Mouse (Mus musculus) adrenal gland, postnatal 25 days (tissue): ENCODE data around the gene Rhot2. TPM values are rescaled to one million over a fixed set of nuclear protein-coding genes. Genes with fewer than 3 reads are reported as not detected.

Experiments
- DNase-seq: peaks from one replicate; pipeline ENCODE4 v3.0.0; 2021; ENCODE audit warnings: mixed read lengths
- total RNA-seq: library from RNA; stranded (reverse); gene quantifications from 2 replicates; pipeline ENCODE4 v1.2.3, GENCODE M21; 2021

Gene Rhot2
- total RNA-seq, 1 experiment from 2014 or later = 124 TPM

GRCm38 (mm10) chr17:25874148-25874720, 29.6 kb upstream of the Rhot2 start:
- no peak for DNase-seq

- no peak for DNase-seq
These were observed 28.9 kb upstream of the Rhot2 start for GRCm38 (mm10) chr17:25873405-25874147.

DNA sequence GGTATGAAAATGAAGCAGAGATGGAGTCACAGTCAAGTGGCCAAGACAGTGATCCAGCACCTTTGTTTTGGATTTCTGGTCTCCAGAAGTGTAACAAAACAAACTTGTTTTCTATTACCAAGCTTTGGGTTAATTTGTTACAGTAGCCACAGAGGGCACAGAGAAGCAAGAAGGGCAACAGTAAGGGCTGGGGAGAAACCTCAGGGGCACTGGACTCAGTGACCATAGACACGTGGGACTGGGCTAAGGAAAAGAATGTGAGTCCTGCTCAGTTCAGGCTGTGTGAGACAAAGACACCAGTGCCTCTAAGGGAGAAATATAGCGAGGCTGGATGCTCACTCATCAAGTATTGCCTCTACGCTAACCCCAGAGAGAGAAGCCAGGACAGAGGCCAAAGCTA, 28.0 kb upstream of the Rhot2 start:
- DNase-seq = no peak

DNA sequence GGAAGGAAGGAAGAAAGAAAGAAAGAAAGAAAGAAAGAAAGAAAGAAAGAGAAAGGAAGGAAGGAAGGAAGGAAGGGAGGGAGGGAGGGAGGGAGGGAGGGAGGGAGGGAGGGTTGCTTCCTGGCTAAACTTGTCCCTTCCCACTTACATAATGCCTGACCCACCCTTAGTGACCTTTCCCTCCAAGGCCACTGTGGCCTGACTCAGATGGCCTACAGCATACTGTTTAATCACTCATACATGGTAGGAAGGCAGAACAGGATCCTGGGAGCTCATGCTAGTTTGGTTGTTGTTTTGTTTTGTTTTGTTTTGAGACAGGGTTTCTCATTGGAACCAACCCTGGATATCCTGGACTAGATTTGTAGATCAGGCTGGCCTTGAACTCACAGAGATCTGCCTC, 26.9 kb upstream of the Rhot2 start:
- DNase-seq = peak; percentile 62

GRCm38 (mm10) chr17:25869954-25870353, 25.3 kb upstream of the Rhot2 start:
- no peak for DNase-seq

DNA sequence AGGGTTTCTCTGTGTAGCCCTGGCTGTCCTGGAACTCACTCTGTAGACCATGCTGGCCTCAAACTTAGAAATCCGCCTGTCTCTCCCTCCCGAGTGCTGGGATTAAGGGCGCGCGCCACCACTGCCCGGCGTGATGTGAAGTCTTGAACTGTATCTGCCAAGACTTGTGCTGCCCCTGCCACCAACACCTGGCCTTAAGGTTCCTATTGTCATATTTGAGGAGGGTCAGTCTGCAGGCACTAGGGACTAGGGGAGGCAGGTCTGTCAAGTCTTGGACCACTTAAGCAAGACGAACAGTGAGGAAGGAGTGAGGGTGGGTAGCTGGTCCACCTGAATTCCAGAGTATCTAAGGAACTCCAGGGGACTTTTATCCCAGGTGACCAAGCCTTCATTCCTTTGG, 24.8 kb upstream of the Rhot2 start:
- no peak for DNase-seq

DNA sequence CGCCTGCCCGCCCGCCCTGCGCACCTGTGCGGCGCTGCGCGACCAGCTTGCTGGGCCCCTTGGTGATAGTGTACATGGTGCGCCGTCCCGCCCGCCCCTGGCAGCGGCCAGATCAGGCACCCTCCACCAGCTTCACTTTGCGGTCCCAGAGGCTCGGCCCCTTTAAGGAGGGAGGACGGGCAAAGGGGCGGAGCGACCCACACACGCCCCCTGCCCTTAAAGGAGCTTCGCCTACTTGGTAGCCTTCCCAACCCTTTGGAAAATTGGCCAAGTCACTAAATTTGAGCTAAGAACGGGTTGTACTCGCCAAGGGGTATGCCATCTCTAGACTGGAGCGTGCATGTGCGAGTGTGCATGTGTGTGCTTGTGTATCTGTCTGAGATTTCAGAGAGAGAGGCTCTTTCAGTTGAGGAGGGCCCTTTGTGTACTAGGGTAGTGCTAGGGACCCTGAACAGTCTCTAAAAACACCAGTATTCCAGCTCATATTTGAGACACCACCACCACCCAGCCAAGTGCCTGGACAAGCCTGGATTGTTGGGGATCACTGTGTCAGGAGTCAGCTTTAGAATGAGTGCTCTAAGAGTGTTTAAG, 24.0 kb upstream of the Rhot2 start, which contains the start of gene Mcrip2:
Gene Mcrip2, minus strand, starts transcription at position 164 of the 591 bp plus-strand sequence.
- DNase-seq = peak; percentile 88

DNA sequence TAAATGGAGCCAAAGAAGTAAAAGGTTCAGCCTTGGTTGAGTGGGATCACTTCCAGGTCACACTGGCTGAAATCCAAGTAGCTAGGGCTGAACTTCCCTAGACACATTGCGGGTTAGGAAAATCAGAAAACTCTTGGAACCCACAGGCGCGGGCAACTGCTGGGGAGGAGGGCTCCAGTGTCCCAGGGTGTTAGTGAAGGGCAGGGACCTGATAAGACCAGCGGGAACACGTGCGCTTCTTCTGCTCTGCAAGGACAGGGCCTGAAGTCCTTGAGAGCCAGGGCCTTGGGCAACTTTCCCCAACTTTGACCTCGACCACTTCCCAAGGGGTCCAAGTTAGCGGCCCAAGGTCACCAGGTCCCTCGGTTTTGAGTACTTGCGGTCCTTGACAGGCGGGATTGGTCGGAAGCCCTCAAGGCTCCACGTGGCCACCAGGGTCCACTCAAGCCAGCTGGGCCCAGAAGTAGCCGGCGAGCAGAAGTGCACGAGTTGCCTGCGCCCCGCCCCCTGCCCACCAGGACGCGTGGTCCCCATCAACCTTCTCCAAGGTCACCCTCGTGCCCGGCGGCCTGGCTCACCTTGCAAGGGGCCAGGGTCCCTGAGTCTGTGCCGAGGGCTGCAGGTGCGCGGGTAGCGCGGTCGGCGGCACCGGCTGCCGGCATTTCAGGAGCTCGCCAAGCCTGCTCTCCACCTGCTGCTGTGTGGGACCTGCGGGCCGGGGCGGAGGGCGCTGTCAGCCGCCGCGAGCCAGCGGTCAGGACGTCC, 23.4 kb upstream of the Rhot2 start:
- DNase-seq = peak; percentile 71

DNA sequence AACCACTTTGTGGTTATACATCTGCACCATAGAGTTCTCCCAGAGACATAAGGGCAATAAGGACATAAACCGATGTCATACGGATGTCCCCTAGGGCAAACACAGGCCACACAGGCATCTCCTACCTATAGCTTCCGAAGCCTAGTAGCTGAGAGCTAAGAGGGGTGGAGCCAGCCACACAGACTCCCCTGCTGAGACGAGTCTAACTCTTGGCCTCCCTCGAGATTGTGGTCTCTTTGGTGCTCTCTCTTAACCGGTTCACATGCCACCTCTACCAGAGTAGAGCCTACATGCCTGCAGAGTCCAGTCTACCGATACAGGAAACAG, 22.8 kb upstream of the Rhot2 start:
- DNase-seq = no peak

- no peak for DNase-seq
These were observed 21.5 kb upstream of the Rhot2 start for GRCm38 (mm10) chr17:25866172-25866571.

DNA sequence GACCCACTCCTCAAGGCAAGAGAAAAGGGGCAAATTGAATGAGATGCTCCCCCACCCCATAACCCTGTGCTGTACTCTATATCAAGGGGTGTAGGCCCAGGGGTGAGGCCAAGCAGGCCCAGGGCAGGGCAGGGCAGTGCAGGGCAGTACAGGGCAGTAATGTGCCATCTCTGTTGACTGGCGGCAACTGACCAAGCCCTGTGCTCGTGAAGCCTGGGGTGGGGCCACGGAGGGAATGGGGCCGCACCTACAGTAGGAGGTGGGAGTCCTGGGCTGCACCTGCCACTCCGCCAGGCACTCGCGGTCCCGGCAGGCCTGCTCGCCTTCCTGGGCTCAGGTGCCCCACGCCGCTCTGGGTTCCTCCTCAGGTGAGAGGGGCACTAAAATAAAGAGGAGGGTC, 20.6 kb upstream of the Rhot2 start:
- no peak for DNase-seq

DNA sequence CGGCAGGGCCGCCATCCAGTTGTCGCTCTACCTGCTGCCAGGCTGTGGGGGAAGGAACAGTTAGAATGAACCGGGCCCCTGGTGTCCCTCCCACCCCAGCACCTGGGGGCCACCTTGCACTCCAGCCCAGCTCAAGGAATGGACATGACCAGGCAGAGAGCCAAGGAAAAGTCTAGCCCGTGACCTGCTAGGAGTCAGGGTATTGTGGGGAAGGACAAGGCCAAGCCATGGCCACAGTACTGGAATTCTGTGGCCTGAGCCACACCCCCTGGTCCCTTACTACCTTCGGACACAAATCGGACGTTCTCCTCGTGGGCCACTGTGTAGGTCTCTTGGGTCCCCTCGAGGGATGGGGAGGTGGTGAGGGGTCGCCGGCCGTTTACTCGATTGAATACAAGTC, 19.7 kb upstream of the Rhot2 start:
- no peak for DNase-seq

DNA sequence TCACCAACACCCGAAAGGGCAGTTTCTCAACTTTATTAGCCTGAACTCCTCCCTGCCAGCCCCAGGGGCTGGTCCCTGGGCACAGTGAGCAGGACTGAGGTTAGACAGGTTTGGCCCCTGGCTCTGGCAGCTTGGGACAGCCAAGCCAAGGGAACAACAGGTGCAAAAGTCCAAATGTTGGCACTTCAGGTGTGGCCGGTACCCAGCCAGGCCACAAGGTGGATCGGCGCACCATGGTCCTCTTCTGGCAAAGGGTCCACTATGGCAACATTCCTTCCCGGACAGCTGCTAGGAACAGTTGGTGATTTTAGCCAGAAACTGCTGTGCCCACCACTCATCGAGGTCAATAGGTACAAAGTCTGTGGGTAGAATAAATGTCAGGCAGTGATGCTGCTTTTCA, 19.0 kb upstream of the Rhot2 start:
- DNase-seq = no peak

GRCm38 (mm10) chr17:25861704-25862612, 17.3 kb upstream of the Rhot2 start:
- DNase-seq = no peak

DNA sequence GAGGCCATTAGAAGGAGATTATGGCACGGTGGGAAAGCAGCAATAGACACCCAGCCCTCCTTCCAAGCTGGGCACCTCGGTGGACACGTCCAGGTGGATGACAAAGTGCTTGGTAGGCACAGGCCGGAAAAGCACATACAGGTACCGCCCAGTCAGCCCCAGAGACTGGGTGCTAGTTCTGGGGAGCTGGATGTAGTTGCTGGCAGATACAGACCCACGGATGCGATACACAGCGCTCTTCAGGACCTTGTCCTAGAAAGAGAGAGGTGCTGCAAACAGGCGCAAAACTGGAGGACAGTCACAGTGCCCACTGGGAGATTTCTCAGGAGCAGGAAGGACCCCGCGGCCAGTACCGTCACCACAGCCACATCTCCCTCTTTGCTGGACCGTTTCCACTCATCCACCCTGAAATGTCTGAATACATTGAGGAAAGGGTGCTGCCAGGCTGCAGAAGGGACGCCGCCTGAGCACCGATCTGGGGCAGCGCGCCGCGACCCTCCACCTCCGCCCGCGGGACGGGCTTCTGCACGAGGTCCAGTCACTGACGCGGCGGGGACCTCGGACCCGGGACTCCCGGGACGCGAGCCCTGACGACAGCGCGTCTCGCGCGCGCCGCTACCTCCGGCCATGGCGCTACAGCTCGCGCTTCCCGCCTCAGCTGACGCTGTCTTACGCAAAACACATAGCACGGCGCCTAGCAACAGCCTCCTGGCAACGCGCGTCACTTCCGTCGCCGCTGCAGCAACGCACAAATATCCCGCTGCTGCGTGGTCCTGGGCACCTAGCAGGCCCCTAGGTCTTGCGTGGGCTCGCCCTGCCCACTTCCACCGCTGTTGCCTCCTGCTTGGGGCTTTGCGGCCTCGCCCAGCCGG, 16.4 kb upstream of the Rhot2 start, which contains the start of gene Wdr90:
Gene Wdr90, minus strand, starts transcription at position 670 of the 872 bp plus-strand sequence.
- peak; percentile 91 for DNase-seq

DNA sequence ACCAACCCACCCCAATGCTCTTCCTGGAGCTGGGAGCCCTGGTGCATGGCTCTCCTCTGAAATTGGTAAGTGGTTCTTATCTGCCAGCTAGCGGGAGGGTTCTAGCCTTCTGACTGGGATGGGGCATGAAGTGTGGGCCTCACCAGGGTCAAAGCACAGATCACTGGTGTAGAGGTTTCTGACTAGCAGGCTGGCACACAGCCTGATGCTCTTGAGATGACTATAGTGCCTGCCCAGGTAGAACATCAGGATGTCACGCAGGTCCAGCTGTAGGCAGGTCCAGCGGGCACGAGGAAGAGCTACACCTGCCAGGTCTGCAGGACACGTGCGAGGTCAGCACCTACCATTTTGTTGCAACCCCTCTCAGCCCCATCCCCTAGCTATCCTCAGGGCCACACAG, 15.6 kb upstream of the Rhot2 start:
- no peak for DNase-seq

GRCm38 (mm10) chr17:25843636-25844395, 835 bp downstream of the Rhot2 start:
- no peak for DNase-seq

DNA sequence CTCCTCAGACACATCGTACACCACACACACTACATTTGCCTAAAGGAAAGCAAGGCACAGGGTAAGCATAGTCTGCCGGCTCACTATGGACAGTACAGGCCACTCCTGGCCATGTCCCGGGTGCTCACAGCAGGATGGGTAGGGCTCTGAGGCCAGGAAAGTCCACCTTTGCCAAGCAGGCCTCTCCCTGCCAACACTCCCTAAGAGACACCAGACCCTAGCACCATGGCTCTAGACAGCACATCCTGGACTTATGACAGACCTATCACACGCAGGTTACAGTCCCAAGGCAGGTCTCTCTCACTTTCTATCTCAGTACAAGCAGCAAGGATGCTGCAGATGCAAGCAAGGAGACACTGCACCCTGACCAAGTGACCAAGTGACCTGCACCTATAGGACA, 1.5 kb downstream of the Rhot2 start:
- DNase-seq = no peak

DNA sequence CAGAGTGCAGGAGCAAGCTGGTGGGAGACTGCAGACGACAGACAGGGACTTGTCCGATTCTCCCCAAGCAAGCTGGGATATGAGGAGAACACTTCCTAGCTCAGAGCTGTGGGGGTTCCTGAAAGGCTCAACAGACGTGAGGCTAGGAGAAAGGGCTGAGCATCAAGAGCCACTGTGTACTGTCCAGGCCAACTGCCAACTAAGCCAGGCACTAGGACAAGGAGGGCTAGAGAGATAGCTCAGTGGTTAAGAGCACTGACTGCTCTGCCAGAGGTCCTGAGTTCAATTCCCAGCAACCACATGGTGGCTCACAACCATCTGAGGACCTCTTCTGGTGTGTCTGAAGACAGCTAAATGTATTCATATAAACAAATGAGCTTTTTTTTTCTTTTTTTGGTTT, 2.1 kb downstream of the Rhot2 start:
- DNase-seq = no peak
